Comparison of ENCODE assay signal across 10 mouse cellular contexts in the genomic region with DNA sequence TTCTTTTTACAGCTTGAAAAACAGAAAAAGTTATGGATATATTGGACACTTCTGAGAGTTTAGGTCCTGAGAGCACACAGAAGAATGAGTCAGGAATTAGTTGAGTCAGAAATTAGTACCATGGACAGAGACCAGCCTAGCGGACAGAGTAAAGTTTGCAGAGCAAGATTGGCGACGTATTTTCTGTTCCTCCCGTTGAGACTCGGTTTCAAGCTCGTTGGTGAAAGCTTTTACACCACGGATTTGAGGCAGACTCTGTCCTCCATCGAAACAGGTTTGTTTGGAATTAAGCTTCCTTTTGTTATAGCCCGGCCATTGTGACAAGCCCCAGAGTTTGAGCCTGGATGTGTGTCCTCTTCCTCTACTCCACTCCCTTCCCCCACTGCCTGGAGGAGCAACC. TPM values are rescaled to one million over a fixed set of nuclear protein-coding genes. Genes with fewer than 3 reads are reported as not detected.
DNase-seq lines count a peak whose midpoint lies in the region; ATAC-seq and TF ChIP-seq lines count a peak whose summit lies in the region.
"Had no signal": no experiment of that assay in that cellular context is flagged by ENCODE, and none has a peak within 500 bp of the region (broad histone marks: within the 10 kb centered on the region; RNA-seq: fewer than 3 reads in every experiment).

No protein-coding gene starts in this region.

- DNase-seq in heart, embryonic 10.5 days (ENCODE audit: low spot score): no peak
- no peak for DNase-seq in heart, adult 8-10 months (ENCODE audit: low spot score)
- DNase-seq in ES-E14 (ENCODE audit: low read depth, low spot score): peak; percentile 55
- DNase-seq in forelimb bud, embryonic 11.5 days (ENCODE audit: low read depth, low spot score): peak; percentile 74
- no peak for DNase-seq in spleen, postnatal 14 days (ENCODE audit: low spot score in 2 of 2)
- no peak for DNase-seq in thymus, adult 2 months
- DNase-seq: gastrocnemius, postnatal 10 days had no signal

- peaks cover 13% of the 10 kb centered on the region; the same call in 1 of the 2 replicates for H3K4me1 ChIP-seq in heart, embryonic 10.5 days
- H3K4me1 ChIP-seq in ES-E14 (ENCODE audit: control insufficient read depth in 2 of 2, insufficient read depth in 2 of 2, low read length in 2 of 2, poor library complexity in 1 of 2): peaks cover 2 to 3% of the 10 kb centered on the region in 2 experiments; a peak in 3 of 4 replicates
- H3K4me1 ChIP-seq in midbrain, embryonic 13.5 days (replicated peaks): peaks cover 31% of the 10 kb centered on the region
- no peaks in the 10 kb centered on the region for H3K4me1 ChIP-seq in thymus, adult 2 months (replicated peaks; ENCODE audit: control insufficient read depth, insufficient read depth, low read length)

- in situ Hi-C loops in ES-E14 (cut with MboI; ENCODE audit: low sequenced_read_pairs in 2 of 2, unreplicated experiment in 2 of 2): no loop called here

- 0% methylated on average over 9 of the region's 9 CpGs for WGBS in heart, embryonic 10.5 days
- under 1% methylated on average over 9 of the region's 9 CpGs for WGBS in midbrain, embryonic 13.5 days
- WGBS in thymus, adult 2 months: 3% methylated on average over 9 of the region's 9 CpGs

- H3K27me3 ChIP-seq in heart, embryonic 10.5 days (ENCODE audit: insufficient read depth, poor library complexity, severe bottlenecking): peaks cover 29% of the 10 kb centered on the region
- H3K27me3 ChIP-seq in midbrain, embryonic 13.5 days: no peaks in the 10 kb centered on the region
- no peaks in the 10 kb centered on the region; the same call in 1 of the 2 replicates for H3K27me3 ChIP-seq in thymus, adult 2 months (ENCODE audit: control insufficient read depth, insufficient read depth, low read length)

- H3K9ac ChIP-seq in ES-E14 (ENCODE audit: insufficient read depth, low read depth, low read length, poor library complexity, severe bottlenecking): no peak overlapping the region
- H3K9ac ChIP-seq in midbrain, embryonic 13.5 days (replicated peaks): no peak overlapping the region
- H3K9ac ChIP-seq: liver, embryonic 14.5 days had no signal

- no peak for TF ChIP-seq CTCF in thymus, adult 2 months (IDR thresholded peaks at IDR 0.05; ENCODE audit: borderline replicate concordance, control insufficient read depth, extremely low read depth, insufficient read depth, low read length, poor library complexity)

- H3K36me3 ChIP-seq in heart, embryonic 10.5 days: no peaks in the 10 kb centered on the region
- no peaks in the 10 kb centered on the region for H3K36me3 ChIP-seq in ES-E14 (ENCODE audit: control insufficient read depth, insufficient read depth, low read length, poor library complexity, severe bottlenecking)
- H3K36me3 ChIP-seq in midbrain, embryonic 13.5 days: no peaks in the 10 kb centered on the region
- H3K36me3 ChIP-seq in thymus, adult 2 months (ENCODE audit: control insufficient read depth, insufficient read depth, low read length): no peaks in the 10 kb centered on the region

- no peak for TF ChIP-seq POLR2A in thymus, adult 2 months (IDR thresholded peaks at IDR 0.05; ENCODE audit: control insufficient read depth, extremely low read depth, insufficient read depth, low read length, poor library complexity)

- peak overlapping the region; percentile 77 for H3K4me2 ChIP-seq in midbrain, embryonic 13.5 days (replicated peaks)

- ATAC-seq in midbrain, embryonic 13.5 days: no peak
- no peak for ATAC-seq in megakaryocyte, adult 5-6 weeks (ENCODE audit: poor library complexity, severe bottlenecking)

- H3K27ac ChIP-seq in heart, embryonic 10.5 days: no peak overlapping the region
- H3K27ac ChIP-seq in ES-E14 (ENCODE audit: insufficient read depth, low read depth, low read length, poor library complexity, severe bottlenecking): no peak overlapping the region
- H3K27ac ChIP-seq in midbrain, embryonic 13.5 days: no peak overlapping the region
- H3K27ac ChIP-seq in thymus, adult 2 months (ENCODE audit: control insufficient read depth, insufficient read depth, low read length): no peak overlapping the region
- H3K27ac ChIP-seq: liver, embryonic 14.5 days had no signal

- no peaks in the 10 kb centered on the region for H3K9me3 ChIP-seq in heart, embryonic 10.5 days
- no peaks in the 10 kb centered on the region for H3K9me3 ChIP-seq in ES-E14 (ENCODE audit: control insufficient read depth, insufficient read depth, low read depth, low read length)
- H3K9me3 ChIP-seq in midbrain, embryonic 13.5 days: no peaks in the 10 kb centered on the region

- peak overlapping the region; percentile 31 for H3K4me3 ChIP-seq in heart, embryonic 10.5 days
- H3K4me3 ChIP-seq in ES-E14 (ENCODE audit: insufficient read depth in 1 of 2, low read depth in 1 of 2, low read length in 2 of 2, poor library complexity in 1 of 2, severe bottlenecking in 1 of 2): peak overlapping the region; percentile 21 to 33; a peak in 3 of 4 replicates
- peak overlapping the region; percentile 1; the same call in 1 of the 2 replicates for H3K4me3 ChIP-seq in midbrain, embryonic 13.5 days (replicated peaks)
- H3K4me3 ChIP-seq in thymus, adult 2 months (ENCODE audit: control insufficient read depth, insufficient read depth, low read length): no peak overlapping the region

TF ChIP-seq in ES-E14, 5 proteins besides CTCF, POLR2A, EP300 and RAD21:
- TF ChIP-seq ZNF384 (IDR thresholded peaks at IDR 0.05; ENCODE audit: low read depth, low read length): no peak
- peak; percentile 88 for TF ChIP-seq MAFK (IDR thresholded peaks at IDR 0.05; ENCODE audit: insufficient read depth, low read depth, low read length)

RNA-seq across cellular contexts. Expression of a gene that starts 21.0 kb away (rescaled TPM):
- 1.8 and 2.5 TPM in 2 replicates for polyA plus RNA-seq in heart, embryonic 10.5 days (2016; fragmentation: Nextera tagmentation; extraction: Ambion mirVana)
- total RNA-seq in heart, adult 8-10 months (2022): 1 to 10 TPM in 1 of 4 experiments, under 1 TPM in 3; 0.32 to 1.7 (median 0.99) TPM
- 15.5 and 21.3 TPM in 2 replicates for total RNA-seq in ES-E14 (2012; rRNA removed)
- polyA plus RNA-seq in midbrain, embryonic 13.5 days (2015; fragmentation: Nextera tagmentation; extraction: Ambion mirVana): 128 and 135 TPM in 2 replicates
- polyA plus RNA-seq in thymus, adult 2 months (2012; rRNA removed): 0.04 TPM in 1 of 2 replicates, not detected in the other
- not detected in 2 replicates for total RNA-seq in megakaryocyte, adult 5-6 weeks (2015)
- not detected in 2 replicates for total RNA-seq in megakaryocyte, adult 5-6 weeks (2017)

Comparison
In these comparisons a context has a peak if more than half of its experiments do, and no peak if none do; other contexts are left out.
1. DNase-seq: peak in ES-E14 (single experiment) and forelimb bud, embryonic 11.5 days (single experiment); none in heart, embryonic 10.5 days (single experiment), heart, adult 8-10 months (single experiment), spleen, postnatal 14 days (0 of 2) and thymus, adult 2 months (single experiment).